Mouse (Mus musculus) adrenal gland, postnatal 4 days (tissue): ENCODE measurements around the gene Lrrc14b. TPM values are rescaled to one million over a fixed set of nuclear protein-coding genes. Genes with fewer than 3 reads are reported as not detected.

Source experiments
- DNase-seq, 2 experiments: peaks; one replicate each; pipeline ENCODE4 v3.0.0; 2021 to 2022; ENCODE audit warnings: low spot score in 2 of 2, mixed read lengths in 2 of 2
- long read RNA-seq, 2 experiments: library from polyadenylated mRNA; stranded (forward); transcript quantifications; one replicate each; pipeline ENCODE4 v2.0.0; 2021
- total RNA-seq, 2 experiments: library from RNA; stranded (reverse); gene quantifications; 2 replicates each; pipeline ENCODE4 v1.2.3; 2021

The Lrrc14b gene
- total RNA-seq = 1 to 10 TPM in 1 of 2 experiments, under 1 TPM in 1; 0.78 to 1.5 TPM
- long read RNA-seq, experiment 1, transcript Lrrc14b-201 (2 exons, 2,755 nt) = major isoform, 5 of 5 reads
- long read RNA-seq, experiment 1, partial matches to known transcripts = 0 of 5 reads
- long read RNA-seq, experiment 1, other reads (novel, unspliced or antisense) = 0 of 5 reads
- long read RNA-seq, experiment 2, partial matches to known transcripts = 0 of 6 reads
- long read RNA-seq, experiment 2, other reads (novel, unspliced or antisense) = 5 of 6 reads

DNA sequence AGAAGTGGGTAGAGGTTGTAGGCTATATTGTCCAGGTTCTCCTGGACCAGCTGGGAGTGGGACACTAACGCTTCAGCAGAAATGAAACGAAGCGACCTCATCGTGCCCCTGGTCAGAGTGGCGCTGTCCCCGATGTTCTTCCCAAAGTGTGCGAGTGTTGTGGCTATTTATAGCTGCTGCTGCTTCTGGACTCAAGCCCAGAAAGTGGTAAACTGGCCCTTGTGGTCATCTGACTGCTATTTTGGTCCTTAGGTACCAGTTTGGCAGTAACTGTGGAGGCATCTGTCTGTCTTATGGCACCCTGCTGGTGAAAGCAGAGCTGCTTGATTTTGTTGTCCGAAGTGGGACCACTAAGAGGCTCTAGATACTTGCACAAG, at the start of gene Lrrc14b:
Gene Lrrc14b (minus strand): TSS at position 147 of the 377 bp plus-strand sequence.
- no peak for DNase-seq

DNA sequence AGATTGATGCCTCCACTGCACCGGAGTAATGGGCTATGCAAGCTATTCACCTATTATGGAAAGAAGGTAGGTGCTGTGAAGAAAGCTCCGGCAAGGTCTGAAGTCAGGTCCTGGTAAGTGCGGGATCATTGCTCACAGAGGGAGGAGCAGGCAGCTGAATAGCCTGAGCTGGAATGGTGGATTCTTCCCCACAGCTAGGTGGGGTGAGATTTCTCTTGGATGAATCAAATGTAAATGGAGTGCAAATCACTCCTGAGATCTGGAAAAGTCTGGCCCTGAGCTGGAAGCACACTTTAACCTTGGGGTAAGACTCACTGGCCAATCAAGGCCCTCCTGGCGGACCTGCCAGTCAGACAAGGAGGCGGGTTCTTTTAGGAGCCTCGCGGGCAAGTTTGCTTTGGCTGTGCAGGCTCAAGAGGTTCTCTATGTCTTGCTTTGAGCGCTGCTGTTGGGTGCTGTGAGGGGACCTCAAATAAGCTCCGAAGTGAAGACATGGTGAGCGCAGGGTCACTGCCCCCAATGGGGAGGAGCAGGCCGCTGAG, 35.6 kb upstream of the Lrrc14b start, which contains the start of gene Ftl1-ps1:
Gene Ftl1-ps1 (plus strand): TSS at position 397 of the 542 bp plus-strand sequence.
- DNase-seq = peak in 1 of 2 experiments; percentile 14

DNA sequence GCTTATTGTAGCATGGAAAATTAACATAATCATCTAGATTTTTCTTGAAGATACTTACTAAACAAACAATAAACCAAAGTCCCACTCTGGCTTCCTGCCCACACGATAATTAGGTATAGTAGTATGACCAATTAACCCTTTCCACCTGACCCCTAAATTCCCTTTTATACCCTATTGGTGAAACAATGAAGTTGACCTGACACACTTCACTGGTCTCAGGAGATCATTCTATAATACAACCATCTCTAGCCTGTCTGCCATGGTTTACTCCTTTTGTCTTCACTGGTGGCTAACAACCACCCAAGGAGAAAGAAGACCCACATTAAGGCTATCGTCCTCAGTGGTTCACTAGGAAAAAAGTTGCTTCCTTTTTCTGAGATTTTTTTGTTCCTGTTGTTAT, 27.4 kb upstream of the Lrrc14b start:
- no peak for DNase-seq

DNA sequence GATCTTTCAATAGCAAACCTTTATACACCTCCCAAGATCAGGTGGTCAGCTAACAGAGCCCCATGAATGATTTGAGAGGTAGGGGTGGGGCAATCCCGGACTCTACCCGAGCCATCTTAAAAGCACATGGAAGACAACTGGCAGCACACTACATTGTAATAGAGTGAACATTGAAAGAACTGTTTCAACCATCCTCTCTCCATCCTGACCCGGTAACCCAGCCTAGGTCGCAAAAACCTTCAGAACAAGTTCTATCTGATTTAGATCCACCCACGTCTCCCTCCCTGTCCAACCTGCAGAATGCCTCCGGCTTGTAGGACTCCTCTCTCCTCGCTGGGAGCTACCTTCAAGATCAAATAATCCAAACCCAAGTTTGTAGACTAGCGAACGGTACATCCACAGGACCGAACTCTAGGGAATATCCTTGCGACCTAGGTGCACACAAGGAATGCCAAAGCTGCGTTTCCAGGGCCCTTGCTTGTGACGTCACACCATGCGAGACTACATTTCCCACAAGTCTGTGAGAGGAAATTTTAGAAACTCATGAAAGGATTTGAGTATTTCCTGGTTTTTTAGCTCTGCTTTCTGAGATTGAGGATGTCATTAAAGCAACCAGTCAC, 26.7 kb upstream of the Lrrc14b start, which contains the start of gene Zfp72:
Gene Zfp72 (minus strand): TSS at position 466 of the 620 bp plus-strand sequence.
- peak in 1 of 2 experiments; percentile 45 for DNase-seq

DNA sequence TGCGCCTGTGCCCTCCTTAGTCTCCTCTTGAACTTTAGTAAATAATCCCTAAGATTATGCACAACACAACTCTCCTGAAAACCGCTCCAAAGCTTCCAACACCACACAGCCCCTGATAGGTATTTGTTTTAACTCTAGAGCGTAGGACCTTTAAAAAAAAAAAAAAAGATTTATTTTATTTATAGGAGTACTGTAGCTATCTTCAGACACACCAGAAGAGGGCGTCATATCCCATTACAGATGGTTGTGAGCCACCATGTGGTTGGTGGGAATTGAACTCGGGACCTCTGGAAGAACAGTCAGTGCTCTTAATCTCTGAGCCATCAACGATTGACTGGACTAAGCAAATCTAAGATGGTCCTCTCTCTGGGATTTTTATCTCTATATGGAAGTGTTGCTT, 25.9 kb upstream of the Lrrc14b start:
- no peak for DNase-seq

DNA sequence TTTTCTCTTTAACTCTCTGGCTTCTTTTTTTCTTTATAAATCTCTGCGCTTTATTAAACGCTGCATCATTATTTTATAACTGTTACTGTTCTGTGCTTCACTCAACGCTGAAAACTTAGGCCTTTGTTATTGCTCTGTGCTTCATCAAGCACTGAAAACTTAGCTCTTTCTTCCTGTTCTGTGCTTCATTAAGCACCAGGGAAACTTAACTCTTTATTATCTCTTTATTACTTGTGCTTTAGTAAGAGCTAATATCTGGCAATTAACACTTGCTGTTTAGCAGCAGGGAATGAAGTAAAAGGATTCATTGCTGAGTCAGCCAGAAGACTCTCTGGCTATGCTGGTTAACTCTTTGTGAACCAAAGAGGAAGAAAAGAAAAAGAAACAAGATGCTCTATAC, 18.5 kb upstream of the Lrrc14b start:
- no peak for DNase-seq

DNA sequence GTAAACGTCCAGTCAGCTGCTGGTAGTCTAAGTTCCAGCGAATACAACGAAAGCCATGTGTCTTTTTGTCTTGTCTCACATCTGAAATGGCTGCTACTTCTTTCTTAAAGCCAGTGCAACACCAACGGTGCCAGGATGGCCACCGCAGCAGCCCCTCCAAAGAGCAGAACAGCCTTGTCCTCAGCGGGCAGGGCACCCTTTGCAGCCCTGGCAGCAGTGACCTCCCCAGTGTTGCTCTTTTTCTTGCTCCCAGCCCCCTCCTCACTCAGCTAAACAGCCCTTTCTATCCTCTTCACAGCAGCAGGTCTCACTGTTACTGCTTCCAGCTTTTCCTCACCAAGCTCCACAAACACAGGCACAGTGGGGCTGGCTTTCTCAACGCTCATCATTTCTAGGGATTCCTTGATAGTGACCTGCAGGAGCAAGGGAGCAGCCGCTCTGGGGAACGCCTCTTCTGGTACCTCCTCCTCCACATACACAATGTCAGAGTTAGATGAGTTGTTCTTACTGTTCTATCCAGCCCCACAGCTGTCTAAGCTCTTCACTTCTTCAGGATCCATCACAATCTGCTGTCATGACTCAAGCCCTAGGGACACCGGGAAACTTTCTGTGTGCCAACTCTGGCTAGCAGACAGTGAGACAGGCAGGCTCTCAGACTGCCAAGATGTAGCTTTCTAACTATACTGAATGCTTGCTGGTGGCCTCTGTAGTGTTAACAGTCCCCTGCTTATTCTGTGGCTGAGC, 17.9 kb upstream of the Lrrc14b start:
- DNase-seq = no peak

DNA sequence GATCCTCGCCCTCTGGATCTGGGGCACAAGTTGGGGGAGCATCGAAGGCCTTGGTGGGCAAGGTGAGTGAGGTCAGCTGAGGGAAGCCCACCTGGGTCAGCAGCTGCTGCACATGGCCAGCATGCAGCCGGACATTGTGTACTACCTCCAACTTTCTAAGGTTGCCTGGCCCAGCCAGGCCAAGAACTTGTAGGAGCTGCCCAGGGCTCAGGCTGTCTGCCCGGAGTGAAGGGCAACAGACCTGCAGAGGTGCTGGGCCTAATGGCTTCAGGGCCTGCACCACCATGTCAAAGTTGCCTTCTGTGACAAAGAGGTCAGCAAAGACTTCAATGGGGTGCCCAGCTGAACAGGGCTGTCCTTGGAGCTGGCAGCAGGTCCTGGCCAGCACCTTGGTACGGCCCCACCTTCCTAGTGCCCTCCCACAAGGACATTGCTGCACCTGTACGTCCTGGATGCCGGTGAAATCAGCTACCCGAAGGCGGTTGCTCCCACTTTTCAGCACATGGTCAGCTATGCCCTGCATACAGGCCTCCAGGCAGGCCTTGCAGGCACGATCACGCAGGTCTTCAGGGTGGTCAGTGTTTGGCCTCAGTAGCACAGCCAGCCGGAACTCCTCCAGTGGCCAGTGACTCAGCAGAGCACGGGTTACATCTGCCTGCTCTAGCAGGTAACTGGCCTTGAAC, 488 bp downstream of the Lrrc14b start:
- DNase-seq = no peak

DNA sequence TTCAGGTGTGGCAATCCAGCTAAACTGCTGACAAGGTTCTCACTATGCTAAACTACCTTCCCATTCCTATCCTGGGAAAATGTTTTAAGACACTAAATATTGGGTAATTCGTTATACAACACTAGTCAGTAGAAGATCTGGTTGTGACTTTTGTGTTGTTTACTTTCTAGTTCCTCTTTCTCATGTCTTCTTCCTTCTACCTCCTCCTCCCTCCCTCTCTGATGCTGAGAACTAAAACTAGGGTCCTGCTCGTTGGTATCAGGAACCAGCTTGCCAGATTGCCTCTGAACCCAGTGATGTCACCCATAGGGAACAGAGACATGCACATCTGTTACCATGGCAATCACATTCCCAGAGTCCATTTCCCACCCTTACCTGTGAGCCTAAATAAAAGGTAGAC, 1.6 kb downstream of the Lrrc14b start:
- DNase-seq = no peak

DNA sequence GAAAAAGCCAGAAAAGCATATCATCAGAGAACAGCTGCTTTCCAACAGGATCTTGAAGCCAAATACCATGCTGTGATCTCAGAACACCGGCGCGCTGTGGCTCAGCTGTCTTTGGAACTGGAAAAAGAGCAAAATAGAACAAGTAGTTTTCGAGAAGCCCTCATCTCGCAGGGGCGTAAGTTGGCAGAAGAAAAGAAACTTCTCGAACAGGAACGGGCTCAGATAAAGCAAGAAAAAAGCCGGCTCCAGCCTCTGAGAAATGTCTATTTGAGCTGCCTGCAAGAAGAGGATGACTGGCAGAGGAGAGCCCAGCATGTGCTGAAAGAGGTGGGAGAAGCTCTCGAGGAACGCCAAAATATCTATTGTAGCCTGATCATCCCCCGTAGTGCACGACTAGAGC, 7.3 kb downstream of the Lrrc14b start:
- no peak for DNase-seq

DNA sequence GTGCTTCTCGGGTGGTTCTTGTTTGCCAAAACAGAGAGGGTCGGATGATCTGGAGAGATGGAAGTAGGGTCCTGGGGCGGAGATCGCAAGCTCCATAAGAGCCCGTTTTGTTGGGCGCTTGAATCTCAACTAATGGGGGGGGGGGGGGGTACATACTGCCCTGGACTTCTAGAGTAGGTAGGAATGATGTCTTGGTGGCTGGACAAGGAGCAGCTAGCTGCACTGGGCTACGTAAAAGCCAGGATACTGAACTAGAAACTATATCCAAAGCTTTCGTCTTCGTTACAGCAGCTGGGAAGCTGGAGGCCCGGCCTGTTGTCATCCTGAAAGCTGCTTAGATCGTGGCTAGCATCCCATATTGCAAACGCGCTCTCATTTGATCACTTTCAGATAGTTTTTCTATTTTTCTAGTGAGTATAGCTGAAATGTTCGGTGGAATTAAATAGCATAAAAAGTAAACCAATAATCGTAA, 13.3 kb downstream of the Lrrc14b start:
- DNase-seq = no peak

DNA sequence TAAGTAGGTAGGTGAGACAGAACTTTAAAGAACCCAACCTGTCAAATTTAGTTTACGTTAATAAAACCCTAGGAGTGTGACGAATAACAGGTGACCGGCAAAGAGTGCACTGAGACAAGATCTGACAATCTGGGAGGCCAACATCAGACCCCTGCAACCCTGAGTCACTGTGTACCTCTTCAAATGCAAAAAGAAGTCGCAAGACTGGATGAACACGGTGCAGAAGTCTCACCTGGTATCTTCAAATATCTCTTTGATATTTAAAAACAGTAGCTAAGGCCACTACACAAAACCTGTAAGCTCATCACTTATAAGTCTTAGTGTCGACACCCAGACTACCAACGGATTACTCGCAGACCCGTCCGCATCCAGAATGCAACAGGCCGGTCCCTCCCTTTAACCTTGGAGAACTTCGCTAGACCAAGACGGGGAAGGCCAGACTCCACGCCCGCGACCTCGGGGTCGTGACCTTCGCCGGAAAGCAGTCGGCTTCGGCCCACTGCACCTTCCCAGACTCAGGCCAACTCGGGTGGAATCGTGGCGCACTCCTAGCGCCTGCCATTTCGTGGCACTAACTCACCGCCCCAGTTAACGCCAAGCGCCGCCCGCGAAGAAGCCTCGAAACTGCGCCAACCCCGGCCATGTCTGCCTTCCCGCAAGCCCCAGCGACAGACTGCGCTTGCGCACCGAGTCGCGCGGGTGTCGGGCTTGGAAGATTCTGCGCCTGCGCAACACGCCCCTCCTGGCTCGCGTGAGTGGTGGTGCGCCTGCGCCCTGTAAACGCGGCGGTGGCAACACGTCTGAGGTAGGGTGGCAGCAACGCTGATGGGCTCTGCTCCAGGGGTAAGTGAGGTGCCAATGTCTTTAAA, 14.0 kb downstream of the Lrrc14b start, which contains the start of the genes Sdha and Ccdc127:
Gene Sdha (minus strand): TSS at position 715 of the 869 bp plus-strand sequence.
Gene Ccdc127 (plus strand): TSS at position 744 of the 869 bp plus-strand sequence.
- peak; percentile 92 to 94 for DNase-seq

DNA sequence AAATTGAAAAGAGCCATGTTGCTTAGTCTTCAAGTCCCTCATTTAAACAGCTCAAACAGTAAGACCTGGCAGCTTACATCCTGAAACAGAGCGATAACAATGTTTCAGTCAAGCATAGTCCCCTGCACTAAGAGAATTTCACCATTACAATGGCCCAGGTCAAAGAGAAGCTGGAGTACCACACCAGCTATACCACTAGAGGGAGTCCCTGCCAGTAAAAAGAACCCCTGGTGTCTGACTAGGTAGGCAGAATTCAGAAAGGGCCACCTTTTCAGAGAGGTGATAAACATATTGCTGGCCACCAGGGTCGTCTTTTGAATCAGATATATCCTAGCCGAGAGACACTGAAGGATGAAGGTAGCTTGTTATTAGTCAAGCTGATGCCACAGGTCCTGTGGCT, 22.8 kb downstream of the Lrrc14b start:
- DNase-seq = no peak

DNA sequence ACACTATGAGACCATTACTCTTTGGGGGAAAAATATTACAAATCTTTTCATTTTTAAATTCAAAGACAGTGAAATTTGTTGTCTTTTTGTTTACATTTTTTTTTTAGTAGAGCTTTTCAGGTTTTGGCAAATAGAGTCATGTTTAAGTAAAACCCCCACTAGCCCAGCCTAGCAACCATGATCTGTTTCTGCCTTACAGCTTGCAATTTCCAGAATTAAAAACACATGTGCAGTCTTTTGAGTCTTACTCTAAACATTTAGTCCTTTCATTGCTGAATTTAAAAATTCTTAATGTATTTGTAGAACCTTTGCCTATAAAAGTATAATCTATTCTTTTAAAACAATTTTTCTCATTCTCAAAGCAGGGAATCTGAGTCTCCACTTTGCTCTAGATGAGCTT, 34.5 kb downstream of the Lrrc14b start:
- DNase-seq = no peak

DNA sequence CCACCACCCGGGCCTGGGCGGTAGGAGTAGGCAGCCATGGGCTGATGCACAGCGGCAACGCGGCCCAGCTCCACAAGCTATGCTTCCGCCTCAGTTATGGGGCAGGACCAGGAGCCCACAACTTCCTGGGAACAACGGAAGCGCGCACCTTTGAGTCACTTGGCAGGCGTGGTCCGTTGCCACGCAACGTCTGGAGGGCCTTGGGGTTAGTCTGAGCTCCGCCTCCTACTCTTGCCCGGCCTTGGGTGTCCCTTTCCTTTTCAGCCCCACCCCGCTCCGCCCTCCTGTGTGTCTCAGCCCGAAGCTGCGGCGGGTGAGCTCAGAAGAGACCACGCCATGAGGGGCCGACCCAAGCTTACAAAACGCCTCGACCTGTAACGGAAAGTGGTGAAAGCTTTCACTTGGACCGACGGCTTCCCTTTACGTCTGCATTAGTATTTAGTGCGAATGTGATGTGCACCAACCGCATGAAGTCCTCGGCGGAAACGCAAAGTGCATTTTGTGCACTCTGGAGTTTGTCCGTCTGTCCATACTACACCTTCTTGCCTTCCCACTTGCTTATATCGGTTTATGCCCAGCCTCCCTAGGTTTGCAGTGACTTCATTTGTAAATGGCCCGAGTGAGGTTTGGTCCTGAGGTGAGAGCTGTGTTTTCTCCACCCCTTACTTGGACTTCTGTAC, 46.5 kb downstream of the Lrrc14b start, which contains the start of gene Pdcd6:
Gene Pdcd6 (minus strand): TSS at position 411 of the 680 bp plus-strand sequence.
- peak; percentile 77 to 89 for DNase-seq

DNA sequence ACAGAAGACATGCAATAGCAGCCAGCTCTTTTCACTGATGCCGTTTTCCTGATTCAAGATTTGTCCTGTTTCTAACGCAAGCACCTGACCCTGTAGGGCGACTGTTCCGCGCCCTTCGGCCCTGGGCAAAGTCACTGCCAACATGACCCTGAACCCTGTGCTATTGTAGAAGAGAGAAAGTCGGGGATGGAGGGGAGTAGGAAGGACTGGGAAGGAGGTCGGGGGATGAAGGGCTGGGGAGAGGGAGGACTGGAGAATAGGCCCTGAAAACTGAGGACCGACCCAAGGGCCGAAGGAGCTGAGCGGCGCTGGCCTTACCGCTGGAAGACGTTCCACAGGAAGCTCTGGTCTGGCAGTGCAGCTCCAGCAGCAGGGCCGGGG, 47.0 kb downstream of the Lrrc14b start:
- no peak for DNase-seq

DNA sequence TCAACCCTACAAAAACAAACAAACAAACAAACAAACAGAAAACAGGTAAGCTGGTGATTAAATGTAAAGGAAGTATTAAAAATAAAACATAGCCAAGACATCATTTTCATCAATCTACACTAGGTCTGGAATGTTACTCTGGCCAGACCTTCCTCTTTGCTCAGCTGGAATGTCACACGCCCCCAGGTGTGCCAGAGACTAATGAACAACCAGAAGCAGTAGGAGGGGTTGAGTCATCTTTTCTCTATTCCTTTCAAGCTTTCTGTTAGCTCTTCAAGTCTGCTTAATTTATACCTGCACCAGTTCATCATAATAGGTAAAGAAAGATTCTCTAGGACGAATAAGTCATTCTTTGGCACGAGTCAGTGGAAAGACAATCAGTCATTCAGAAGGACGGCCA, 47.4 kb downstream of the Lrrc14b start:
- DNase-seq = no peak

DNA sequence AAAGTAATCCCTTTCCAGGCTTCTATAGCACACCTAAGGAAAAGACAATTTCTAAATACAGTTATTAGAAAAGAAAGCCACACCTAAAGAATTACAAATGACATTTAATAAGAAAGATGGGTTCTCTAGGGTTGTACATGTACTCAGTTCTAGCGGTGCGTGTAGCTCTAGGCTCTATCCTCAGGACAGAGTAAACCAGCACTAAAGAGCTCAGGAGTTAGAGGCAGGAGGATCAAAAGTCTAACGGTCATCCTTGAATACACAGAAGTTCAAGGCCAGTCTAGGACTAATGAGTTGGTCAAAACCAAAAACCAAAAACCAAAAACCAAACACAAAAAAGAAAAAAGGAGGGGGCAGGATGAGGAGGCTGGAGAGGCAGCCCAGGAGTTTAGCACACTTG, 49.2 kb downstream of the Lrrc14b start:
- DNase-seq = no peak
